Comparison of ENCODE assay signal across 17 mouse cellular contexts in genomic region chr16:3246422-3246821, GRCm38 (mm10).
DNase-seq lines count a peak whose midpoint lies in the region; ATAC-seq and TF ChIP-seq lines count a peak whose summit lies in the region.
"Had no signal": no experiment of that assay in that cellular context is flagged by ENCODE, and none has a peak within 500 bp of the region (broad histone marks: within the 10 kb centered on the region; RNA-seq: fewer than 3 reads in every experiment).

No protein-coding gene starts in this region.

- no peak for DNase-seq in embryonic facial prominence, embryonic 10.5 days (ENCODE audit: low spot score)
- no peak for DNase-seq in kidney, postnatal 0 days (ENCODE audit: low spot score)
- no peak for DNase-seq in kidney, adult 11 months
- DNase-seq in hindbrain, embryonic 14.5 days (ENCODE audit: low spot score), result no peak
- DNase-seq in neural tube, embryonic 10.5 days (ENCODE audit: extremely low spot score, low spot score), result peak; percentile 14
- DNase-seq in gastrocnemius, postnatal 4 days (ENCODE audit: low spot score in 2 of 2), result no peak
- DNase-seq in natural killer cell, adult 2 months (ENCODE audit: low spot score in 2 of 2), result no peak
- DNase-seq: cerebellum, adult 9-10 months; kidney, postnatal 25 days; retina, postnatal 1 day; thymus, postnatal 4 days had no signal

- no peaks in the 10 kb centered on the region for H3K4me1 ChIP-seq in embryonic facial prominence, embryonic 13.5 days
- no peaks in the 10 kb centered on the region for H3K4me1 ChIP-seq in embryonic facial prominence, embryonic 10.5 days
- no peaks in the 10 kb centered on the region for H3K4me1 ChIP-seq in kidney, postnatal 0 days (replicated peaks; ENCODE audit: insufficient read depth, low read length)
- no peaks in the 10 kb centered on the region for H3K4me1 ChIP-seq in hindbrain, embryonic 14.5 days (replicated peaks; ENCODE audit: control insufficient read depth, insufficient read depth, low read length)
- H3K4me1 ChIP-seq: forebrain, embryonic 10.5 days; heart, embryonic 12.5 days; hindbrain, embryonic 15.5 days; megakaryocyte, embryonic 14.5 days; neural tube, embryonic 13.5 days had no signal

- H3K27me3 ChIP-seq in embryonic facial prominence, embryonic 13.5 days, result no peaks in the 10 kb centered on the region
- H3K27me3 ChIP-seq in embryonic facial prominence, embryonic 10.5 days (replicated peaks; ENCODE audit: low read depth, poor library complexity, severe bottlenecking), result no peaks in the 10 kb centered on the region
- no peaks in the 10 kb centered on the region for H3K27me3 ChIP-seq in kidney, postnatal 0 days (ENCODE audit: insufficient read depth, low read length)
- no peaks in the 10 kb centered on the region for H3K27me3 ChIP-seq in hindbrain, embryonic 14.5 days (ENCODE audit: control insufficient read depth, insufficient read depth, low read length)
- H3K27me3 ChIP-seq: heart, embryonic 12.5 days; hindbrain, embryonic 15.5 days; megakaryocyte, embryonic 14.5 days; neural tube, embryonic 13.5 days had no signal

- no peak overlapping the region for H3K27ac ChIP-seq in embryonic facial prominence, embryonic 13.5 days
- H3K27ac ChIP-seq in embryonic facial prominence, embryonic 10.5 days (replicated peaks), result no peak overlapping the region
- H3K27ac ChIP-seq in kidney, postnatal 0 days, result no peak overlapping the region
- no peak overlapping the region for H3K27ac ChIP-seq in hindbrain, embryonic 14.5 days
- H3K27ac ChIP-seq: forebrain, embryonic 10.5 days; hindbrain, embryonic 15.5 days; neural tube, embryonic 13.5 days had no signal

- H3K4me2 ChIP-seq in embryonic facial prominence, embryonic 13.5 days, result no peak overlapping the region
- H3K4me2 ChIP-seq in kidney, postnatal 0 days (ENCODE audit: low read length), result no peak overlapping the region
- no peak overlapping the region for H3K4me2 ChIP-seq in hindbrain, embryonic 14.5 days (replicated peaks)
- H3K4me2 ChIP-seq: heart, embryonic 12.5 days; hindbrain, embryonic 15.5 days; neural tube, embryonic 13.5 days had no signal

- ATAC-seq in embryonic facial prominence, embryonic 13.5 days (ENCODE audit: insufficient number of reproducible peaks, insufficient read depth, low FRiP score, low TSS enrichment, low read depth), result 0 out of 2 replicates have a peak, but pooled peaks have one; percentile 28
- ATAC-seq in kidney, postnatal 0 days (replicated peaks; ENCODE audit: low FRiP score, low read depth), result peak; percentile 22; the same call in 1 of the 2 replicates
- 0 out of 2 replicates have a peak, but pooled peaks have one; percentile 13 for ATAC-seq in hindbrain, embryonic 14.5 days (ENCODE audit: low FRiP score)

- peaks cover 33% of the 10 kb centered on the region for H3K9me3 ChIP-seq in embryonic facial prominence, embryonic 13.5 days
- peaks cover 69% of the 10 kb centered on the region for H3K9me3 ChIP-seq in embryonic facial prominence, embryonic 10.5 days
- peaks cover 12% of the 10 kb centered on the region; the same call in 1 of the 2 replicates for H3K9me3 ChIP-seq in kidney, postnatal 0 days (replicated peaks; ENCODE audit: low read length)
- H3K9me3 ChIP-seq in hindbrain, embryonic 14.5 days (ENCODE audit: control insufficient read depth, low read length), result peaks cover 65% of the 10 kb centered on the region

- no peaks in the 10 kb centered on the region for H3K36me3 ChIP-seq in embryonic facial prominence, embryonic 13.5 days
- no peaks in the 10 kb centered on the region for H3K36me3 ChIP-seq in embryonic facial prominence, embryonic 10.5 days (replicated peaks)
- H3K36me3 ChIP-seq in kidney, postnatal 0 days (ENCODE audit: insufficient read depth, low read length), result no peaks in the 10 kb centered on the region
- H3K36me3 ChIP-seq in hindbrain, embryonic 14.5 days (replicated peaks; ENCODE audit: control insufficient read depth, insufficient read depth), result no peaks in the 10 kb centered on the region
- H3K36me3 ChIP-seq: forebrain, embryonic 10.5 days; heart, embryonic 12.5 days; neural tube, embryonic 13.5 days had no signal

- TF ChIP-seq CTCF in kidney, postnatal 0 days (IDR thresholded peaks at IDR 0.05; ENCODE audit: low read depth), result no peak

- H3K4me3 ChIP-seq in embryonic facial prominence, embryonic 13.5 days, result no peak overlapping the region
- H3K4me3 ChIP-seq in embryonic facial prominence, embryonic 10.5 days, result no peak overlapping the region
- no peak overlapping the region for H3K4me3 ChIP-seq in kidney, postnatal 0 days (replicated peaks; ENCODE audit: low read depth, low read length)
- H3K4me3 ChIP-seq in hindbrain, embryonic 14.5 days (replicated peaks; ENCODE audit: low read length), result no peak overlapping the region
- H3K4me3 ChIP-seq: forebrain, embryonic 10.5 days; heart, embryonic 12.5 days; hindbrain, embryonic 15.5 days; megakaryocyte, embryonic 14.5 days; neural tube, embryonic 13.5 days had no signal

- H3K9ac ChIP-seq in embryonic facial prominence, embryonic 13.5 days, result no peak overlapping the region
- no peak overlapping the region for H3K9ac ChIP-seq in kidney, postnatal 0 days (ENCODE audit: low read depth, low read length)
- no peak overlapping the region for H3K9ac ChIP-seq in hindbrain, embryonic 14.5 days
- H3K9ac ChIP-seq: heart, embryonic 12.5 days; hindbrain, embryonic 15.5 days; neural tube, embryonic 13.5 days had no signal
